Comparison of ENCODE assay signal across 9 mouse cellular contexts in the genomic region with DNA sequence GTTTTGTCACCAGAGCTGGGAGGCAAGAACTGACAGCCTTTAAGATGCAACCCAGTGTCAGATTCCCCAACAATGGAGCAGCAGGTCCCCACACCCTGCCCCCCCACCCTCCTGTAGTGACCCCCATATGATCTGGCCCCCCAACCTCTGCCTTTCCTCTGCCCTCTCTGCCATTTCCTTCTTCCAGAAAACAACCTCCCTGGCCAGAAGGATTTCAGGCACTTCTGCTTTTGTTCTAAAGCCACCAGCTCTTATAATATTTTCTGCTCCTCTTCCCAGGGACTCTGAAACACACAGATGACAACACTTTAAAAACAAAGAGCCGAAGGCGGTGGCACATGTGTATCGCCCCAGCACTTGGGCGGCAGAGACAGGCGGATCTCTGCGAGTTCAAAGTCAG. TPM values are rescaled to one million over a fixed set of nuclear protein-coding genes. Genes with fewer than 3 reads are reported as not detected.
DNase-seq lines count a peak whose midpoint lies in the region; ATAC-seq and TF ChIP-seq lines count a peak whose summit lies in the region.
"Had no signal": no experiment of that assay in that cellular context is flagged by ENCODE, and none has a peak within 500 bp of the region (broad histone marks: within the 10 kb centered on the region; RNA-seq: fewer than 3 reads in every experiment).

No protein-coding gene starts in this region.

- H3K9me3 ChIP-seq in heart, embryonic 15.5 days (replicated peaks): peaks cover 3% of the 10 kb centered on the region; the same call in 1 of the 2 replicates
- no peaks in the 10 kb centered on the region for H3K9me3 ChIP-seq in midbrain, embryonic 10.5 days (replicated peaks)
- H3K9me3 ChIP-seq in midbrain, embryonic 13.5 days: no peaks in the 10 kb centered on the region
- no peaks in the 10 kb centered on the region for H3K9me3 ChIP-seq in hindbrain, postnatal 0 days (ENCODE audit: low read length)
- H3K9me3 ChIP-seq in stomach, embryonic 16.5 days (replicated peaks; ENCODE audit: control insufficient read depth, low read length): no peaks in the 10 kb centered on the region

- no peak overlapping the region for H3K9ac ChIP-seq in heart, embryonic 15.5 days
- H3K9ac ChIP-seq in midbrain, embryonic 13.5 days (replicated peaks): no peak overlapping the region
- H3K9ac ChIP-seq in hindbrain, postnatal 0 days (replicated peaks; ENCODE audit: low read length): no peak overlapping the region
- H3K9ac ChIP-seq in stomach, embryonic 16.5 days (ENCODE audit: low read length): 0 out of 2 replicates have a peak overlapping the region, but pooled peaks have one; percentile 29

- H3K27ac ChIP-seq in heart, embryonic 15.5 days: peak overlapping the region; percentile 24
- H3K27ac ChIP-seq in midbrain, embryonic 10.5 days (replicated peaks): peak overlapping the region; percentile 52
- H3K27ac ChIP-seq in midbrain, embryonic 13.5 days: no peak overlapping the region
- H3K27ac ChIP-seq in hindbrain, postnatal 0 days: peak overlapping the region; percentile 15; the same call in 1 of the 2 replicates
- H3K27ac ChIP-seq in stomach, embryonic 16.5 days (ENCODE audit: low read length): peak overlapping the region; percentile 21; the same call in 1 of the 2 replicates

- TF ChIP-seq CTCF in hindbrain, postnatal 0 days (IDR thresholded peaks at IDR 0.05; ENCODE audit: low read depth): no peak

- intact Hi-C loops in heart, postnatal 36 days (cut with DNase I): loop anchor here (2.0 kb wide), 3 partner anchors 82 to 338 kb away; no protein-coding TSS in a partner anchor

- 76% methylated on average over 6 of the region's 6 CpGs for WGBS in heart, embryonic 15.5 days
- 83% methylated on average over 6 of the region's 6 CpGs for WGBS in midbrain, embryonic 10.5 days
- 83% methylated on average over 6 of the region's 6 CpGs for WGBS in midbrain, embryonic 13.5 days
- WGBS in hindbrain, postnatal 0 days: 81% methylated on average over 6 of the region's 6 CpGs
- 72% methylated on average over 6 of the region's 6 CpGs for WGBS in stomach, embryonic 16.5 days

- H3K4me2 ChIP-seq in heart, embryonic 15.5 days: no peak overlapping the region
- no peak overlapping the region for H3K4me2 ChIP-seq in midbrain, embryonic 13.5 days (replicated peaks)
- no peak overlapping the region for H3K4me2 ChIP-seq in hindbrain, postnatal 0 days (ENCODE audit: low read depth, low read length)
- H3K4me2 ChIP-seq in stomach, embryonic 16.5 days (ENCODE audit: low read depth, low read length): no peak overlapping the region

- no peaks in the 10 kb centered on the region for H3K27me3 ChIP-seq in heart, embryonic 15.5 days
- no peaks in the 10 kb centered on the region for H3K27me3 ChIP-seq in midbrain, embryonic 10.5 days (ENCODE audit: low read depth, poor library complexity, severe bottlenecking)
- no peaks in the 10 kb centered on the region for H3K27me3 ChIP-seq in midbrain, embryonic 13.5 days
- H3K27me3 ChIP-seq in hindbrain, postnatal 0 days (ENCODE audit: insufficient read depth, low read length): no peaks in the 10 kb centered on the region
- H3K27me3 ChIP-seq in stomach, embryonic 16.5 days (ENCODE audit: control insufficient read depth, insufficient read depth, low read length): no peaks in the 10 kb centered on the region

- H3K36me3 ChIP-seq in heart, embryonic 15.5 days: no peaks in the 10 kb centered on the region
- H3K36me3 ChIP-seq in midbrain, embryonic 10.5 days: peaks cover 6% of the 10 kb centered on the region; the same call in 1 of the 2 replicates
- H3K36me3 ChIP-seq in midbrain, embryonic 13.5 days: peaks cover 4% of the 10 kb centered on the region; the same call in 1 of the 2 replicates
- no peaks in the 10 kb centered on the region for H3K36me3 ChIP-seq in hindbrain, postnatal 0 days (ENCODE audit: insufficient read depth, low read length)
- no peaks in the 10 kb centered on the region for H3K36me3 ChIP-seq in stomach, embryonic 16.5 days (ENCODE audit: control insufficient read depth, insufficient read depth, low read length)

- no peak for DNase-seq in heart, postnatal 36 days
- no peak for DNase-seq in midbrain, embryonic 10.5 days (ENCODE audit: low spot score)
- no peak for DNase-seq in hindbrain, postnatal 0 days (ENCODE audit: low spot score)
- DNase-seq in embryo, embryonic 10.5 days (ENCODE audit: low spot score): no peak
- no peak for DNase-seq in frontal cortex, postnatal 10 days (ENCODE audit: low spot score in 2 of 2)

- H3K4me3 ChIP-seq in heart, embryonic 15.5 days: no peak overlapping the region
- H3K4me3 ChIP-seq in midbrain, embryonic 10.5 days: no peak overlapping the region
- H3K4me3 ChIP-seq in midbrain, embryonic 13.5 days (replicated peaks): no peak overlapping the region
- H3K4me3 ChIP-seq in hindbrain, postnatal 0 days (ENCODE audit: low read length): no peak overlapping the region
- no peak overlapping the region for H3K4me3 ChIP-seq in stomach, embryonic 16.5 days (replicated peaks; ENCODE audit: low read length)
- H3K4me3 ChIP-seq: erythroblast, embryonic 14.5 days had no signal

- no peak for ATAC-seq in heart, embryonic 15.5 days (replicated peaks; ENCODE audit: insufficient number of reproducible peaks, insufficient read depth, low FRiP score, low read depth)
- no peak for ATAC-seq in midbrain, embryonic 13.5 days
- no peak for ATAC-seq in hindbrain, postnatal 0 days
- ATAC-seq in stomach, embryonic 16.5 days (ENCODE audit: insufficient read depth, low FRiP score): no peak

- peaks cover 31% of the 10 kb centered on the region for H3K4me1 ChIP-seq in heart, embryonic 15.5 days (replicated peaks)
- peaks cover 10% of the 10 kb centered on the region for H3K4me1 ChIP-seq in midbrain, embryonic 10.5 days
- H3K4me1 ChIP-seq in midbrain, embryonic 13.5 days (replicated peaks): no peaks in the 10 kb centered on the region
- H3K4me1 ChIP-seq in hindbrain, postnatal 0 days (ENCODE audit: insufficient read depth, low read length): no peaks in the 10 kb centered on the region
- H3K4me1 ChIP-seq in stomach, embryonic 16.5 days (ENCODE audit: control insufficient read depth, insufficient read depth, low read length): peaks cover 9% of the 10 kb centered on the region; the same call in 1 of the 2 replicates

RNA-seq across cellular contexts. Expression of a gene that starts 25.3 kb away (rescaled TPM):
- polyA plus RNA-seq in heart, embryonic 15.5 days (2015; fragmentation: Nextera tagmentation; extraction: Ambion mirVana): 183 TPM in 2 replicates
- 10 to 100 TPM; 81.7 to 91.3 TPM for total RNA-seq in heart, postnatal 36 days (2021)
- polyA plus RNA-seq in midbrain, embryonic 10.5 days (2016; fragmentation: Nextera tagmentation; extraction: Ambion mirVana): 252 and 285 TPM in 2 replicates
- 198 and 207 TPM in 2 replicates for polyA plus RNA-seq in midbrain, embryonic 13.5 days (2015; fragmentation: Nextera tagmentation; extraction: Ambion mirVana)
- 125 and 141 TPM in 2 replicates for total RNA-seq in hindbrain, postnatal 0 days (2014; rRNA removed)
- polyA plus RNA-seq in hindbrain, postnatal 0 days (2015; fragmentation: Nextera tagmentation; extraction: Ambion mirVana): 224 and 232 TPM in 2 replicates
- 170 and 206 TPM in 2 replicates for polyA plus RNA-seq in stomach, embryonic 16.5 days (2015; fragmentation: Nextera tagmentation; extraction: Ambion mirVana)

RNA-seq across cellular contexts. Expression of a gene that starts 50.5 kb away (rescaled TPM):
- 11.6 and 12.0 TPM in 2 replicates for polyA plus RNA-seq in heart, embryonic 15.5 days (2015; fragmentation: Nextera tagmentation; extraction: Ambion mirVana)
- total RNA-seq in heart, postnatal 36 days (2021): 1 to 10 TPM; 3.1 to 3.4 TPM
- polyA plus RNA-seq in midbrain, embryonic 10.5 days (2016; fragmentation: Nextera tagmentation; extraction: Ambion mirVana): 23.8 and 25.3 TPM in 2 replicates
- 26.5 and 29.6 TPM in 2 replicates for polyA plus RNA-seq in midbrain, embryonic 13.5 days (2015; fragmentation: Nextera tagmentation; extraction: Ambion mirVana)
- total RNA-seq in hindbrain, postnatal 0 days (2014; rRNA removed): 9.8 and 10.4 TPM in 2 replicates
- polyA plus RNA-seq in hindbrain, postnatal 0 days (2015; fragmentation: Nextera tagmentation; extraction: Ambion mirVana): 28.3 and 29.0 TPM in 2 replicates
- 13.4 and 17.8 TPM in 2 replicates for polyA plus RNA-seq in stomach, embryonic 16.5 days (2015; fragmentation: Nextera tagmentation; extraction: Ambion mirVana)
